Mouse (Mus musculus): ENCODE measurements around the gene Slc18a2.

GRCm38 (mm10) chr19:59344304-59344711 lies 83.6 kb downstream of the Slc18a2 start:
- no peak for TF ChIP-seq POLR2A (IDR thresholded peaks at IDR 0.05; ENCODE audit: borderline replicate concordance, extremely low read depth, low read depth, low read length)
- TF ChIP-seq CTCF (IDR thresholded peaks at IDR 0.05; ENCODE audit: insufficient read depth, low read length): no peak
